Mouse (Mus musculus): ENCODE measurements around the gene Tenm4.

The Tenm4 gene

GRCm38 (mm10) chr7:96539248-96540034 lies 368.4 kb downstream of the Tenm4 start:
- peak; percentile 97 for DNase-seq

- DNase-seq, result peak; percentile 34
Measured at GRCm38 (mm10) chr7:96540458-96541096, 369.5 kb downstream of the Tenm4 start.

GRCm38 (mm10) chr7:96545979-96546378 lies 374.9 kb downstream of the Tenm4 start:
- no peak for DNase-seq

- no peak for DNase-seq
Measured at GRCm38 (mm10) chr7:96551809-96552208, 380.8 kb downstream of the Tenm4 start.

GRCm38 (mm10) chr7:96552292-96552860 lies 381.3 kb downstream of the Tenm4 start:
- no peak for DNase-seq

GRCm38 (mm10) chr7:96554277-96554690 lies 383.2 kb downstream of the Tenm4 start:
- DNase-seq, result no peak

GRCm38 (mm10) chr7:96555294-96555693 lies 384.2 kb downstream of the Tenm4 start:
- no peak for DNase-seq

GRCm38 (mm10) chr7:96556756-96557155 lies 385.7 kb downstream of the Tenm4 start:
- no peak for DNase-seq

- no peak for DNase-seq
Measured at GRCm38 (mm10) chr7:96562890-96563289, 391.8 kb downstream of the Tenm4 start.

- DNase-seq, result no peak
Measured at GRCm38 (mm10) chr7:96563329-96564065, 392.5 kb downstream of the Tenm4 start.

GRCm38 (mm10) chr7:96565806-96566205 lies 394.8 kb downstream of the Tenm4 start:
- peak; percentile 69 for DNase-seq

GRCm38 (mm10) chr7:96566260-96566659 lies 395.2 kb downstream of the Tenm4 start:
- DNase-seq, result no peak

GRCm38 (mm10) chr7:96568034-96568433 lies 397.0 kb downstream of the Tenm4 start:
- no peak for DNase-seq

- no peak for DNase-seq
Measured at GRCm38 (mm10) chr7:96570965-96571364, 399.9 kb downstream of the Tenm4 start.

- DNase-seq, result no peak
Measured at GRCm38 (mm10) chr7:96572995-96573394, 401.9 kb downstream of the Tenm4 start.

- DNase-seq, result peak; percentile 94
Measured at GRCm38 (mm10) chr7:96575202-96575650, 404.2 kb downstream of the Tenm4 start.

GRCm38 (mm10) chr7:96582752-96583151 lies 411.7 kb downstream of the Tenm4 start:
- no peak for DNase-seq

- DNase-seq, result no peak
Measured at GRCm38 (mm10) chr7:96587403-96587802, 416.4 kb downstream of the Tenm4 start.

- DNase-seq, result no peak
Measured at GRCm38 (mm10) chr7:96588567-96588966, 417.5 kb downstream of the Tenm4 start.

GRCm38 (mm10) chr7:96595535-96596295 lies 424.7 kb downstream of the Tenm4 start:
- DNase-seq, result no peak

GRCm38 (mm10) chr7:96596402-96597195 lies 425.6 kb downstream of the Tenm4 start:
- DNase-seq, result no peak

GRCm38 (mm10) chr7:96597871-96598270 lies 426.8 kb downstream of the Tenm4 start:
- DNase-seq, result no peak
